Mouse (Mus musculus) CD4-positive naive resting alpha-beta T cell, adult 57 days (primary cell): ENCODE data around the gene Gm4847. TPM values are rescaled to one million over a fixed set of nuclear protein-coding genes. Genes with fewer than 3 reads are reported as not detected.

Source experiments
- total RNA-seq: library from RNA; stranded (reverse); gene quantifications from one replicate; pipeline ENCODE4 v1.2.4, GENCODE M21; 2023

The Gm4847 gene
- not detected for total RNA-seq

GRCm38 (mm10) chr1:166647593-166647992, at the start of gene Gm4847:
Gene Gm4847, minus strand, starts transcription at chr1:166647693.

GRCm38 (mm10) chr1:166681745-166682144, 34.3 kb upstream of the Gm4847 start, which contains the start of gene Fmo9:
Gene Fmo9, minus strand, starts transcription at chr1:166681845.

Other genes starting within 250 kb of the Gm4847 start
- gene Pogk, start 237.8 kb downstream of the Gm4847 start, total RNA-seq, result 13.5 TPM
- not detected for gene Gm4846, start 150.1 kb downstream of the Gm4847 start, total RNA-seq
- not detected for gene Fmo9, start 34.2 kb upstream of the Gm4847 start, total RNA-seq